Mouse (Mus musculus) heart, adult 2 months (tissue): Measurements from ENCODE around the gene Foxn3.
A peak's percentile ranks its signal among the peaks of the same experiment; 100 is the strongest.

Experiments used
- CTCF ChIP-seq: fragments of 200-600 bp; IDR thresholded peaks from 2 replicates; pipeline ENCODE4 v1.8.1; 2022; ENCODE audit warnings: antibody characterized with exemption, mild to moderate bottlenecking, moderate library complexity
- EP300 ChIP-seq: fragments of 200-500 bp; IDR thresholded peaks from 2 replicates; pipeline ENCODE4 v1.6.1; 2011; ENCODE audit warnings: low read depth, low read length, control low read depth; ENCODE audit not compliant: insufficient read depth

DNA sequence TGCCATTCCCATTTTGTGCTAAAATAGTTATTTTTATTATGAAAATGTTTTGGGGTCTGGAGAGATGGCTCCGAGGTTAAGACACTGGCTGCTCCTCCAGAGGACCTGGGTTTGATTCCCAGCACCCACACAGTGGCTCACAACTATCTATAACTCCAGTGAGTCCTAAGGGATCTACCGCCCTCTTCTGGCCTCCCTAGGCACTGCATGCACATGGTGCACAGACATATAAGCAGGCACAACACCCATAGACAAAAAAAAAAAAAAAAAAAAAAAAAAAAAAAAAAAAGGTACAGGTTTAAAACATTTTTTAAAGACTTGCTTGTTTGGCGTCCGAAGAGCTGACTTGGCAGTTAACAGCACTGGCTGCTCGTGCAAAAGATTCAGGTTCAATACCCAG, 391.2 kb downstream of the Foxn3 start:
- 0 out of 2 replicates have a peak, but pooled peaks have one; percentile 15 for TF ChIP-seq CTCF
- no peak for TF ChIP-seq EP300
